Mouse (Mus musculus) adipose tissue, adult 10 weeks (tissue): Measurements from ENCODE around the gene Scgb1b17. TPM values are rescaled to one million over a fixed set of nuclear protein-coding genes. Genes with fewer than 3 reads are reported as not detected.

Experiments
- polyA plus RNA-seq: library from polyadenylated mRNA; stranded (reverse); fragments of 350-450 nt; fragmentation: Illumina TruSeq; extraction: RNeasy Lipid Tissue Mini Kit (QIAGEN cat#74804); gene quantifications from one replicate; pipeline ENCODE4 v1.2.3, GENCODE M21; 2014; ENCODE audit warnings: low read depth, low replicate concordance

Gene Scgb1b17
- not detected for polyA plus RNA-seq

GRCm38 (mm10) chr7:33063149-33063548, at the start of gene Scgb1b17:
Gene Scgb1b17, plus strand, starts transcription at chr7:33063449.

DNA sequence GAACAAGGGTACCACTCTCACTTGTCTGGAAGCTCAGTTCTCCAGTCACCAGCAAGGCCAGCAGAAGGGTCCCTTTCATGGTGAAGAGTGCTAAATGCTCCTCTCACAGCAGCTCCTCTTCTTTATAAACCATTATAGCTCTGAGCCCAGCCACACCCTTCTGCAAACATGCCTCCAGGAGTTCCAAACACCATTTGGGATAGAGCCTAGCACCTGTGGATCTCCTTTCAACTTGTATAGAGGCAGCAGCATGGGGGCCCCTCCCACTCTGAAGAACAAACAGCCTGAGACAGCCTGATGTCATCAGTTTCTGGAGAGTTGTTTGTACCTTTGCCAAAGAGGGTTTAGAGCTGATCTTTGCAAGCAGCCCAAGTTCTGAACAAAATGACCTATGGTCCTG, 6.8 kb upstream of the Scgb1b17 start, which contains the start of gene Scgb2b17:
Gene Scgb2b17, minus strand, starts transcription at position 101 of the 400 bp plus-strand sequence.

Other genes starting within 250 kb of the Scgb1b17 start
- not detected for gene Scgb2b15, start 233.8 kb upstream of the Scgb1b17 start, polyA plus RNA-seq
- not detected for gene Scgb1b15, start 226.9 kb upstream of the Scgb1b17 start, polyA plus RNA-seq
- gene Scgb2b17, start 6.9 kb upstream of the Scgb1b17 start, polyA plus RNA-seq: not detected
- gene Scgb2b18, start 110.4 kb downstream of the Scgb1b17 start, polyA plus RNA-seq: not detected
- gene Scgb1b18, start 122.1 kb downstream of the Scgb1b17 start, polyA plus RNA-seq: not detected
- not detected for gene Scgb2b19, start 216.9 kb downstream of the Scgb1b17 start, polyA plus RNA-seq
- gene Scgb1b19, start 223.8 kb downstream of the Scgb1b17 start, polyA plus RNA-seq: not detected